Comparison of ENCODE assay signal across 15 mouse cellular contexts in genomic region chr2:154399325-154399724, GRCm38 (mm10). TPM values are rescaled to one million over a fixed set of nuclear protein-coding genes. Genes with fewer than 3 reads are reported as not detected.
A peak's percentile ranks its signal among the peaks of the same experiment; 100 is the strongest.
DNase-seq lines count a peak whose midpoint lies in the region; ATAC-seq and TF ChIP-seq lines count a peak whose summit lies in the region.
"Had no signal": no experiment of that assay in that cellular context is flagged by ENCODE, and none has a peak within 500 bp of the region (broad histone marks: within the 10 kb centered on the region; RNA-seq: fewer than 3 reads in every experiment).

No protein-coding gene starts in this region.

- H3K4me1 ChIP-seq in hindbrain, embryonic 16.5 days (ENCODE audit: control insufficient read depth, insufficient read depth, low read depth, low read length), result peaks cover 5% of the 10 kb centered on the region

- H3K9me3 ChIP-seq in hindbrain, embryonic 16.5 days (ENCODE audit: control insufficient read depth, low read length), result no peaks in the 10 kb centered on the region
- H3K9me3 ChIP-seq: intestine, embryonic 15.5 days; limb, embryonic 12.5 days; neural tube, embryonic 12.5 days had no signal

- DNase-seq in frontal cortex, postnatal 14 days (ENCODE audit: low spot score in 2 of 2), result no peak
- peak in 1 of 2 experiments; percentile 72 for DNase-seq in layer of hippocampus, adult 2 months (ENCODE audit: low spot score in 2 of 2)
- no peak for DNase-seq in layer of hippocampus, postnatal 25 days (ENCODE audit: extremely low spot score in 1 of 2, low spot score in 1 of 2)
- peak; percentile 74 for DNase-seq in adipocyte (ENCODE audit: low spot score)
- DNase-seq in kidney, postnatal 4 days, result no peak
- DNase-seq in spleen, postnatal 4 days (ENCODE audit: low spot score in 2 of 2), result no peak
- DNase-seq: cerebellum, adult 11 months; heart, adult 18-20 months; liver, postnatal 0 days; thymus, postnatal 36 days had no signal

- peak overlapping the region; percentile 77 for H3K27ac ChIP-seq in layer of hippocampus, adult 2 months
- peak overlapping the region; percentile 72 for H3K27ac ChIP-seq in hindbrain, embryonic 16.5 days (ENCODE audit: low read depth, low read length)
- H3K27ac ChIP-seq: intestine, embryonic 15.5 days; limb, embryonic 12.5 days; neural tube, embryonic 12.5 days had no signal

- H3K9ac ChIP-seq in hindbrain, embryonic 16.5 days (ENCODE audit: low read depth, low read length), result no peak overlapping the region
- H3K9ac ChIP-seq: intestine, embryonic 15.5 days; limb, embryonic 12.5 days; liver, postnatal 0 days; neural tube, embryonic 12.5 days had no signal

- WGBS in hindbrain, embryonic 16.5 days, result 44% methylated on average over 2 of the region's 2 CpGs

- no peaks in the 10 kb centered on the region for H3K36me3 ChIP-seq in hindbrain, embryonic 16.5 days (ENCODE audit: control insufficient read depth, insufficient read depth, low read length)
- H3K36me3 ChIP-seq: intestine, embryonic 15.5 days; limb, embryonic 12.5 days; neural tube, embryonic 12.5 days had no signal

- H3K27me3 ChIP-seq in hindbrain, embryonic 16.5 days (replicated peaks; ENCODE audit: control insufficient read depth, insufficient read depth, low read length), result no peaks in the 10 kb centered on the region
- H3K27me3 ChIP-seq: intestine, embryonic 15.5 days; limb, embryonic 12.5 days; neural tube, embryonic 12.5 days had no signal

- TF ChIP-seq CTCF in layer of hippocampus, adult 2 months (conservative IDR thresholded peaks at IDR 0.05), result no peak

- ATAC-seq in frontal cortex, adult (ENCODE audit: low TSS enrichment), result peak; percentile 69; the same call in 1 of the 2 replicates
- ATAC-seq in hindbrain, embryonic 16.5 days, result peak; percentile 83
- ATAC-seq: intestine, embryonic 15.5 days; liver, postnatal 0 days had no signal

- H3K4me3 ChIP-seq in layer of hippocampus, adult 2 months, result no peak overlapping the region
- H3K4me3 ChIP-seq in hindbrain, embryonic 16.5 days (ENCODE audit: low read length), result no peak overlapping the region
- H3K4me3 ChIP-seq: intestine, embryonic 15.5 days; limb, embryonic 12.5 days; neural tube, embryonic 12.5 days had no signal

- H3K4me2 ChIP-seq in hindbrain, embryonic 16.5 days (ENCODE audit: low read length), result no peak overlapping the region
- H3K4me2 ChIP-seq: intestine, embryonic 15.5 days; limb, embryonic 12.5 days; neural tube, embryonic 12.5 days had no signal

RNA-seq across cellular contexts. Expression of gene Snta1, which starts 8.6 kb away (rescaled TPM):
- 10 to 100 TPM; 46.2 to 46.9 TPM for total RNA-seq in layer of hippocampus, adult 2 months (2021)
- total RNA-seq in layer of hippocampus, postnatal 25 days (2021), result 10 to 100 TPM; 39.1 to 44.3 TPM
- polyA plus RNA-seq in hindbrain, embryonic 16.5 days (2015; fragmentation: Nextera tagmentation; extraction: Ambion mirVana), result 14.0 and 15.1 TPM in 2 replicates

RNA-seq across cellular contexts. Expression of gene Cdk5rap1, which starts 26.5 kb away (rescaled TPM):
- 10 to 100 TPM; 15.3 to 18.3 TPM for total RNA-seq in layer of hippocampus, adult 2 months (2021)
- 10 to 100 TPM; 17.7 to 18.7 TPM for total RNA-seq in layer of hippocampus, postnatal 25 days (2021)
- 13.4 and 15.9 TPM in 2 replicates for polyA plus RNA-seq in hindbrain, embryonic 16.5 days (2015; fragmentation: Nextera tagmentation; extraction: Ambion mirVana)

RNA-seq across cellular contexts. Expression of gene Cbfa2t2, which starts 37.0 kb away (rescaled TPM):
- total RNA-seq in layer of hippocampus, adult 2 months (2021), result 10 to 100 TPM; 55.1 to 55.8 TPM
- total RNA-seq in layer of hippocampus, postnatal 25 days (2021), result 10 to 100 TPM; 46.4 to 51.4 TPM
- 39.8 and 50.9 TPM in 2 replicates for polyA plus RNA-seq in hindbrain, embryonic 16.5 days (2015; fragmentation: Nextera tagmentation; extraction: Ambion mirVana)
